Mouse (Mus musculus) embryo, embryonic 10.5 days (tissue): Measurements from ENCODE around the gene Fem1b.
"Not testable (repeated sequence)": the region's sequence is repeated elsewhere in the genome, so short reads cannot be mapped to it uniquely, and the experiment has no call there.

Source experiments
- DNase-seq: peaks from one replicate; pipeline ENCODE4 v3.0.0-alpha.2; 2015; ENCODE audit warnings: low spot score

The Fem1b gene

DNA sequence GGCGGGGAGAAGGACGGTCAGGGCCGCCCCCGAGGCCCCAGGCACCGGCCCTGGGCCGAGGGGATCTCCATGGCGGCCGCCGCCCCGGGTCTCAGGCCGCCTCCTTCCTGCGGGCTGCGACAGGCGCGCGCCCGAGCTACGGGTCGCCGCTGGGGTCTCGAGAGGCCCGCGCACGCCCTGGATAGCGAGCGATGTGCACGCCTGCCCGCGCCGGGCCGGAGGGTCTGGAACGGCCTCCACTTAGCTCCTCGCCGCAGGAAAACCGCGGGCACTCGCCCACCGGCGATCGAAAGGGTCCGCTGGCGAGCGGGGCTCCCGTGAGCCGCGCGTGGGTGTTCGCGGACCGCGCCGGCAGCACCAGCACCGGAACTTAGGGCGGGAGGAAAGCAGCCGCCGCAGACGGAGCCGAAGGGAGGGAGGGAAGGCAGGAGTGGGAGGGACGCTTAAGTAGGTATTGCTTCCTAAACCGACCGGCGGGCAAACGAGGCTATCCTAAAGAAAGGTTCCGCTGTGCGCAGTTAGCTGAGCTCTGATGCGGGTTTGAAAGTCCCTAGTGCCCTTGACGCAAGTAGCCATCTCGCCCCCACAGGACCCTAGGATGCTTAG lies at the start of gene Fem1b:
Gene Fem1b (minus strand): TSS at position 419 of the 606 bp plus-strand sequence.
- DNase-seq = peak; percentile 97

DNA sequence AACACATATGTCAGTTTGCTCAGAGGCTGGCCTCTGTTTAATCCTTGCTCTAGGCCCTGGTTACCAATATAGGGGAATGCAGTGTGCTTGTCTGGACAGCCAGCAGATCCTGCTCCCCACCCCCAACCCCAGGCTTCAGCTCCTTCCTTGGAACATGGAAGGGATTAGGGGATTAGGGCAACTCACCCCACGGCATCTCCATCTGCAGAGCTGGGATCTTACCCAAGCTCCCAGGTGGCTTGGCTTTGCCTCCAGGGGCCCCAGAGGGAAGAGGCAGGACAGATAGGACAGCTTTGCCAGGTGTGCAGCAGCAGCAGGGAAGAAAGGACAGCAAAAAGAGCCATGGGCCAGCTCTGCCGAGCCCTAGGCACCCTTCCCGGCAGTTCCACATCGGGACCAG lies 49.1 kb upstream of the Fem1b start:
- DNase-seq = no peak

DNA sequence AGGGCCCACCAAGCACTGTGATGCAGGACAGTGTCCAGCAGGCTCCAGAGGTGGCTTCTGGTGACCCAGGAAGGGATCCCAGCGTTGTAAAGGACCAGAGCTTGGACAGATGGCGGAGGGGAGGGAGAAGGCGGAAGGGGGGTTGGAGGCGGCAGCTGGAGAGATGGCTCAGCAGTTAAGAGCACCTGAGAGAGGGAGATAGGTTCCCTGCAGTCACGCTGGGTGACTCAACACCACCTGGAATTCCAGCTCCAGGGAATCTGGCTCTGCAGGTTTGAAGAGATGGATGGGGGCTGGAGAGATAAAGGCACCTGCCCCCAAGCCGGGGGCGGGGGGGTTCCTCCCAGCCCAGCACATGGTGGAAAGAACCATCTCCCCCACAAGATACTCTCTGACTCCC lies 48.4 kb upstream of the Fem1b start:
- not testable (repeated sequence) for DNase-seq

DNA sequence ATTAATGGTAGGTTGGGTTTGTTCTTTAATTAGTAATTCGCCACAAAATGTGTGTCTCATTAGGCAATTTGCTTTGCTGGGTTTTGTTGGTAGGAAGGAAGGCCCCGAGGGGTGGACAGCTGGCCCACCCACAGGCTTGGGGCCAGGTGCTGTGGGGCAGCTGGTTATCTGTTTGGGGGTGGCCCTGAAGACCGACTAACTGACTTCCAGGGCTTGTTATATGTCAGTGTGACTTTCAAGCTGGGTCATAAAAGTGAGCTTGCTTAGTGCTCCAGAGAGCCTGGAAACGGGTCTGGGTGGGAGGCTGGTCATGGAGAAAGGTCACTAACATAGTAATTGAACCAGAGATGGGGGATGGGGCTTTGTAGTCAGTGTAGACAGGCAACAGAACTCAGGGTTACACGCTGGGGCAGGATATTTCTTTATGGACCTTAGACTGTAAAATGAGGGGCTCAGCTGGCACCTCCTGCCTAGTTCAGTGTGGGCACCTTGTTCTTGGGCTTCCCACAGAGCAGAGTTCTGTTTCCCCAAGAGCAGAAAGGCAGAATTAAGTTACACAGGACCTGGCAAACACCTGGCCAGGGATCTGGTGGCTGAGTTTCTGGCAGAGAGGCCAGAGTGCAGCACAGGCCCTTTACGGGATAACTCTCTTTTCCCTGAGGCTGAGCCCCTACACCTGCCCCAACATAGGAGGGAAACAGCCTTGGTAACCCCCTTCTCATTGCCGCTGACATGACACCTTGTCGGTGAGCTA lies 46.7 kb upstream of the Fem1b start:
- peak; percentile 51 for DNase-seq

DNA sequence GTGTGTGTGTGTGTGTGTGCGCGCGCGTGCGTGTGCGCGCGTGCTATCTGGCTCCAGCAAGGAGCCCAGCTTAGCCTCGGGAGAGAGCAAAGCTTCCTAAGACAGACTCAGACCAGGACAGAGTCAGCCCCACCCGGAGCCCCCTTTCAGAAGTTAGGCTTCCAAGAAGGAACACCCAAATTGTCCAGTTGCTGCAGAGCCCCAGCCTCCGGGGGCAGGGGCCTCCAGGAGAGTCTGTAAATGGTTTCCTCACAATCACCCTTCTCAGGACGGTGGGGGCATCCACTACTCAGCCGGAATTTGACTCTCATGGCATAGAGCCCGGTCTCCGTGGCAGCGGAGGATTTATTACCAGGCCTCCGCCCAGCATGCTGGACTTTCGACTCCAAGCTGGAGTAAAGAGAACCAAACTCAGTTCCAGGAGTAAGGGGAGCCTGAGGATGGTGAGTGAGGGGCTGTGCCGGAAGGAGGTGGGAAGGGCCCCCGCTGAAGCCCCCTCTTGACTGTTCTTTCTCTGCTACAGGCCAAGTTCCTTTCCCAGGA lies 46.1 kb upstream of the Fem1b start, which contains the start of gene Calml4:
Gene Calml4 (plus strand): TSS at position 362 of the 543 bp plus-strand sequence.
- peak; percentile 65 for DNase-seq

DNA sequence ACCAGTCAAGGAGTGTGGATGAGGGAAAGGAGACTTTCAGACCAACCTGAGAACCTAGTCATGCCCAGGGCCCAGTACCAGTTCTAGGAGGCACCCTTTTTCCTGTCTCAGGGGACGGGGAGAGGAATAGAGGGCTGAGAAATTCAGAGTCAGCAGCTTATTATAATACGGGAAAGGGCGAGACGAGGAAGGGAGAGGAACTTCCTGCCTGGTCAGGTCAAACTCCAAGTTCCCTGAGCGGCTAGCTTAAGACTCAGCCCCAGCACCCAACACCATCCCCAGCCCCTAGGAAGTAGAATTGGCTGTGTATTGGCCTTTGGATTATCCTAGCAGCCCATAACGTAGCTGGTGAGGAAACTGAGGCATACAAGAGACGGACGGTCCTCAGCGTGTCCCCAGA lies 45.5 kb upstream of the Fem1b start:
- no peak for DNase-seq

DNA sequence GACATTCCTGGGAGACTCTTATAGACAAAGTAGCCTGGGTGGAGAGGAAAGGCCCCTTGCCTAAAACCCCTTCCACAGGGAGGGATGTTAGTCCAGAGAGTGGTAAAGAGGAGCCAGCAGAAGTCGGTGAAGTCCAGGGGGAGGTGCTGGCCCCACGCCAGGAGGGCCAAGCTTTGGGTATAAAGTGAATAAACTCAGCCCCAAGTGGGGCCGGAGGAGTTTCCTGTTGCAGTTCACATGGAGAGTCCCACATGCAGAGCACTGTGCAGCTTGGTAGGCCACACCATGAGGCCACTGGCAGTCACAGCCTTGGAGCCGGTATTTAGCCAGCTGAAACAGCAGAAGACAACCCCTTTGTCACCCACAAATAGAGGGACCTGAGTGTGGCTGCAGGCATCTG lies 42.7 kb upstream of the Fem1b start:
- no peak for DNase-seq

DNA sequence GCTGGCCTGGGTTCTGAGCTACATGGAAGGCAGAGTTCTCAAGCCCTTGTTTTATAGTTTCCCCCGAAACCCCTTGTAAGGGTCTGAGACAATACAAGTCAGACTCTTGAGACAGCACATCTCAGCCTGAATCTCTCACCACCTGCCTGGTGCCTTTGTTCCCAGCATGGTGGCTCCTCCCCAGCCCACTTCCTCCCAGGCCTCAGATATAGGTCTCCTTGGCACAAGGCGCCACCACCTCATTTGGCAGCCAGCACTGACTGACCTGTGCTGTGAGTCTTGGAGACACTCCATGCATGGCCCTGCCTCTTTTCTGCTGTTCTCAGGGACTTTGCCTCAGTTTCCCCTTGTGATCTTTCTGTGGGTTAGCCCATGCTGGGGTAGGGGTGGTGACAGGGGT lies 39.8 kb upstream of the Fem1b start:
- DNase-seq = no peak

DNA sequence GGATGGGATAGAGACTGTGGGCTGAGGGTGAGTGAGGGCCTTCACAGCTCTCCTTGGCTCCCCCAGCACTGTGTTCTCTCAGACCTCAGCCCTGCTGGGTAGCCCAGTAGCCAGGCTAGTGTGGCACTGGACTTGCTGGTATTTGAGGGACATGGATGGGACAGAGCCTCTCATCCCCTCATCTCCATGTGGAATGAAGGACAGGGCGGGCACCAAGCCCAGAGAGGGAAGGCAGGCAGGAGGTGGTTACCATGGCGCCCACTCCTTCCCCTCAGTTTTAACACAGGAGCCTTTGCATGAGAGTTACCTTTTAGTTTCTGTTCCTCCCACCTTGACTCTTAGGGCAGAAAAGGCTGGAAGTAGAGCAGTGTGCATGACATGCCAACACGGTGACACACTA lies 36.9 kb upstream of the Fem1b start:
- no peak for DNase-seq

DNA sequence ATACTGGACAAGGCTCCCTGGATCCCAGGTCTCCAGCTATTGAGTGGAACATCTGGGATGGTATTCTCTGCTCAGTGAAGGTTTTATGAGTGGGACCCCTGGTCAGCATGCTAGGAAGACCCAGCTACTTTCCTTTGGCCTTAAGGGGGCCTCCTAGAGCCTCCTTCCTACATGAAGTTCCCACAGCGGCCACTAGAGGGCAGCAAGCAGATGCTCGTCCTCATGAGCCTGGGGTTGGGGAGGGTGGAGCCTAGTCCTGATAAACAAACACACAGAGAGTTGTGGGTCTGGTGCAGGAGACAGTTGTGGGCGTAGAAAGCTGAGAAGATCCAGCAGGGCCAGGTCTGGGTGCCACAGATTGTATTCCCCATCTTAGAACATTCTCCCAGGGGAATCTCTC lies 36.0 kb upstream of the Fem1b start:
- peak; percentile 93 for DNase-seq

DNA sequence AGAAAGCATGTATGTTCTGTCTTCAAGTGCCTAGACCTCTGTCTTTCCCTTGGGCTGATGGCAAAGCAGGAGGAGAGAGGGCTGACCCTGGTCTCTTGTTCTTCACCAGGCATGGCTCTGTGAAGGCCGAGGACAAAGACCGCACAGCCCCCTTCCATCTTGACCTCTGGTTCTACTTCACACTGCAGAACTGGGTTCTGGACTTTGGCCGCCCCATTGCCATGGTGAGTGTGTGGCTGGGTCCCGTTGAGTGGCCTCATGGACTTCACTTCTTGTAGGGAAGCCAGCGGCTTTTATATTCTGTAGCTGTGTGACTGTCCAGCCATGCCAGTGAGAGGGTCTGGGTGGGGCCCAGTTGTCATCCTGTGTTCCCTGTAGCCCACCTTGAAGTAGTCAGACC lies 32.7 kb upstream of the Fem1b start:
- DNase-seq = no peak

DNA sequence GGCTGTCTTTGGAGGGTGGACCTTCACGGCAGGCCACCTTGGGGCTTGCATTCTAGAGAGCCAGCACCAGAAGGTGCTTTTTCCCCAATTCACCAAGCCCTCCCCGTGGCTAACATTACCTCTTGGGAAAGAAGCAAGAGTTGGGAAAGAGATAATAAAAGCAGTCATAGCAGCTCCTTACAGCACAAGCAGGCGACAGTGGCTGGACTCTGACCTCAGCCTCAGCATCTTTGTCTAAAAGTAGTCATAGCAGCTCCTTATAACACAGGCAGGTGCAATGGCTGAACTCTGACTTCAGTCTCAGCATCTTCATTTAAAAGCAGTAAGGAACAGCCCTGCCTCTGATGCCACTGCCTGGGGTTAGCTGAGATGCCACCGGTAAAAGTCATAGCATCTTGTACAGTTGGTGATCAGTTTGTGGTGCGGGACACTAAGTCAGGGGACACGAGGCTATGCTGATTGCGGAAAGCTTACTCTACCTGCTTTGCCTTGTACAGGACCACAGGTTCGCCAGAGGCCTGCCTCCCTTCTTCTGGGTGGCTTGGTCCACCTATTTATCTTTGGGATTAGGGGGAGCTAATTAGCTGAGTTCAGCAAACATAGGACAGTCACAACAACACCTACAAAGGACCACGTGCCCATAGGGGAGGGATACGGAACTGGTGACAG lies 31.8 kb upstream of the Fem1b start:
- no peak for DNase-seq

DNA sequence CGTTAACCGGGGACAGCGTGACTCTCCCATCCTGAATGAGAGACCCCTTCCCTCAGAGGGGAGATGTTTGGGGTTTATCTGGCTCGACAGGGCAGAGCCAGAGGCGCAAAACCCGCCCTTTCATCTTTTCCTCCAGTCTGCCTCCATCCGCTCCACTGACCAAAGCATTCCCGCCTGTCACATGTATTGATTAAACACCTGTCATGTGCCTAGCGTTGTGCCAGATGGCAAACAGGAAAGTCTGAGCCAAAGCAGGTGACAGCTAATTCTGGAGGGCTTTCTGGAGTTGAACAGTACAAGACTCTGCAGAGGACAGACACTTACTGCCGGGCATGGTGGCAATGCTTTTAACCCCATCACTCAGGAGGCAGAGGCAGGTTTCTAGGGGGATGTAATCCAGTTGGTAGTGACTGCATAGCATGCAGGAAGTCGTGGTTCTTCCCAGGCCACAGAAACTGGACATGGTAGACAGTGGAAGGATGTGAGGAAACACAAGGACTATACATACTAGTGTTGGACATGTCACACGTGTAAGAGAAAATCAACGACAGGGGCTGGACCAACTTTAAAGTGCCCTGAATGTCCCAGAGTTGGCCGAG lies 27.5 kb upstream of the Fem1b start:
- DNase-seq = peak; percentile 63

DNA sequence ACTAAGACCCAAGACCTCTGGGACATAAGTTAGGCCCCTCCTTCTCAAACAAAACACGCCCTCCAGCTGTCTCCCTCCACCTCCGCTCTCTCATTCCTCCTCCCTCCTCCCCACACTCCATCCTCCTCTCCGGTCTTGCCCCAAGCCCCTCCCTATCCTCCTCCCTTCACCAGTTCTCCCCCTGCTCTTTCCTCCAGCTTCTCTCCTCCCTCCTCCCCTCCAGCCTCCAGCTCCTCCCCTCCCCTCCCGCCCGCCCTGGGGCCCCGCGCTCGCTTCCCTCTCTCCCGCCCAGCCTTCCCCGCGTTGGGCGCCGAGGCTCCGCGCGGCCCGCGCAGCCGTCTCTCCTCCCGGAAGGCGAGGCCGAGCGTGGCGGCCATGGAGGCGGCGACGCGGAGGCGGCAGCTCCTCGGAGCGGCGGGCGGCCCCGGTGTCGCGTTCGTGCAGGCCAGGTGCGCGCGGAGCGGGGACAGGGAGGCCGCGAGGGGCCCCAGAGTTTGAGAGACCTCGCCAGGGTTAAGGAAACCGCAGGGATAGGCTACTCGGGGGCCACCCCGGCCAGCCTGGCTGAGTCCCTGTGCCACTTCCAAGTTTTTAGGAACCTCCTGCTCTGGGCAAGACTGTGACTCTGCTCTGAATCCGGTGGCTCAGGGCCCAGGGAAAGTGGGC lies 26.9 kb upstream of the Fem1b start, which contains the start of gene Cln6:
Gene Cln6 (plus strand): TSS at position 280 of the 666 bp plus-strand sequence.
- DNase-seq = peak; percentile 91

DNA sequence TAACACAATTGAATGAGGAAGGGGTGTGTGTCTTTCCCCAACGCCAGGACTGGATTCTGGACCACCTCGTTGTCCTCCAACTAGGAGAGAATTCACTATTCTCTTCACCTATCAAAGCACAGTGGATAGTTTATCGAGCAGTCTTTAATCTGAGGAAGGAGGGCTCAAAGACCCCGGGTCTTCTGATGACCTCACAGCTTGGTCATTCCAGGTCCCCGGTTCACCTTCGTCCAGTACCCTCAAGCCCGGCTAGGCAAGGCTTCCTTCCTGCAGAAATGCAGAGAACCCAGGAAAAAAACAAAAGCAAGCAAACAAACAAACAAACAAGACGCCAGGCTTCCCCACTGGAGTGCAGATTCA lies 26.4 kb upstream of the Fem1b start:
- no peak for DNase-seq

DNA sequence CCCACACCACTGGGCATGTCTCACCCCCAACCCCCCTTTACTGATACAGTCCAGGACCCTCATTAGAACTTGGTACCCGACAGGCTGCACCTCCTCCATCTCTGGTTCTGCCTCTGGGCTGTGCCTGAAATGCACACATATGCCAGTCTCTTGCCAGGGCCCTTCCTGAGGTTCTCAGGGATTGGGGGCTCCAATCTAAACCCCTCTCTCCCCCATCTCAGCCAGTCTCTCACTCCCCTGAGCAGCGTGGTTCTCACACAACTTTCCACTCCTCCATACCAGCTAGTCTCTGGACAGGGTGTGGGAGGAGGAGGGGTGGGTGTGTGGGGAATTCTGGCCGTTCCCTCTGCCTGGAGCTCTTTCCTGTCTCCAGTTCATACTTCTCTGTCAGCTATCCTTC lies 25.9 kb upstream of the Fem1b start:
- DNase-seq = no peak

DNA sequence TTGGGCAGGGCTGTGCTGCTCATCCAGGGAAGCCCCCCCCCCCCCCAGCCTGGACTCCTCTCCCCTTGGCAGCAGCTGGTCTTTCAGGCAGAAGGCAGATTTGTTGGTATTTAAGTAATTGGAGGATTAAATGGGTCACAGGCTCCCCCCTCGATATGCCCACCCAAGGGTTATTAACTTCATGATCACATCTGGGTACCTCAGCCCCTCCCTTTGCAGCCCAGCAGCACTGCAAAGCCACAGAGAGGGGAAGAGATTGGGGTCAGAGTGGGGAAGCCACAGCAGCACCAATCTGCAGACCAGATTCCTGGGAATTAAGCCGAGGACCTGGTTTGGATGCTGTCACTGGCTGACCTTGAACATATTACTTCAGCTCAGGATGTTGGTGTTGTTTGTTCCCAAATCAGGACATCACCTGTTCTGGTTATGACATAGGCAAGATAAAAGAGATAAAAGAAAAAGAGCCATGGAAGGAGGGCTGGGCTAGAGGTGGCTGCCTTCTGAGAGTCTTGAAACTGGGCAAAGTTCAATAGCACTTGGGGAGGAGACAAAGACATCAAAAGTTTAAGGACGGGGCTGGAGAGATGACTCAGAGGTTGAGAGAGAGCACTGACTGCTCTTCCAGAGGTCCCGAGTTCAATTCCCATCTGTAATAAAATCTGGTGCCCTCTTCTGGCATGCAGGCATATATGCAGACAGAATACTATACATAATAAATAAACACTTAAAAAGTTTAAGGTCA lies 24.1 kb upstream of the Fem1b start:
- no peak for DNase-seq

DNA sequence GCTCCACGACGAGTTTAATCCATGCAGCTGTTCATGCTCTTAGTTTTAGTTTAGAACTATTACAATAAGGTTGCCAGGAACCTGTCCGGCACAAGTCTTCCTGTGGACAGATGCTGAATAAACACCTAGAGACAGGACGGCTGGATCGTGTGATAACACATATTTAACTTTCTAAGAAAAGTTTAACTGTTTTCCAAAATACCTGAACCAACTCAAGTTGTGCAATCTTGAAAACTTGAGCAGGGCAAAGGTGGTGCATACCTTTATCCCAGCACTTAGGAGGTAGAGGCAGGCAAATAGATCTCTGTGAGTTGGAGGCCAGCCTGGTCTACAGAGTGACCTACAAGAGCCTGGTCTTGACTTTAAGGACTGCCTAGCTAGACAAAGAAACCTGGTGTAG lies 23.2 kb upstream of the Fem1b start:
- no peak for DNase-seq

DNA sequence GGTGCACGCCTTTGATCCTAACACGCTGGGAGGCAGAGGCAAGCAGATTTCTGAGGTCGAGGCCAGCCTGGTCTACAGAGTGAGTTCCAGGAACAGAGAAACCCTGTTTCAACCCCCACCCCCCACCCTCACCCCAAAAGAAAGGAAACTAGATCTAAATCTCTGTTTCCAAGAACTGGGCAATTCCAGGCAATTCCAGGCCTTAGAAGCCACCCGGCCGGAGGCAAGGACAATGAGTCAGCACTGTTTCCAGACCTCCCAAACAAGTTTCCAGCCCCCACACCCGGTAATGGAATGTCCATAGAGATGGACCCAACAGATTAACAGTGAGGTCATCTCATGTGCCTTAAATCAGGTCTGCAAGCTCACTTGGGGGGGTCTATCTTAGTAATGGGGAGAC lies 18.1 kb upstream of the Fem1b start:
- DNase-seq = no peak

DNA sequence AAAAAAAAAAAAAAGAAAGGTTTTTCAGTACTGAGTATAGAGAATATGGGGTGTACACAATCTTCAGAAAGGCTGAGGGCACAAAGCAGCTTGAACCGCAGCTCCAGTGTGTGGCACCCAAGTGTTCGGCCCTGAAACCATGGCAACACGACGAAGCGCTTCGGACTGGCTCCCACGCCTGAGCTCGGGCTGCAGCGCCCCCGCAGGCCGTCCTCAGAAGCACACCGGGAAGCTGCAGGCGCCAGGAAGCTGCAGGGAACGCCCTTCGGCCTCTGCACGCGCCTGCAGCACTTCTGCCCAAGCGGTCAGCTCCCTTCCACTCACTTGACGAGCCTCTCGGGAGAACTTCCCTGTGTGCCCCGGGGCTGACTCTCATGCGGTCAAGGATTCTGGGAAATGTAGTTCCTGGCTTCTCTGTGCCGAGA lies 16.9 kb upstream of the Fem1b start:
- DNase-seq = peak; percentile 98

DNA sequence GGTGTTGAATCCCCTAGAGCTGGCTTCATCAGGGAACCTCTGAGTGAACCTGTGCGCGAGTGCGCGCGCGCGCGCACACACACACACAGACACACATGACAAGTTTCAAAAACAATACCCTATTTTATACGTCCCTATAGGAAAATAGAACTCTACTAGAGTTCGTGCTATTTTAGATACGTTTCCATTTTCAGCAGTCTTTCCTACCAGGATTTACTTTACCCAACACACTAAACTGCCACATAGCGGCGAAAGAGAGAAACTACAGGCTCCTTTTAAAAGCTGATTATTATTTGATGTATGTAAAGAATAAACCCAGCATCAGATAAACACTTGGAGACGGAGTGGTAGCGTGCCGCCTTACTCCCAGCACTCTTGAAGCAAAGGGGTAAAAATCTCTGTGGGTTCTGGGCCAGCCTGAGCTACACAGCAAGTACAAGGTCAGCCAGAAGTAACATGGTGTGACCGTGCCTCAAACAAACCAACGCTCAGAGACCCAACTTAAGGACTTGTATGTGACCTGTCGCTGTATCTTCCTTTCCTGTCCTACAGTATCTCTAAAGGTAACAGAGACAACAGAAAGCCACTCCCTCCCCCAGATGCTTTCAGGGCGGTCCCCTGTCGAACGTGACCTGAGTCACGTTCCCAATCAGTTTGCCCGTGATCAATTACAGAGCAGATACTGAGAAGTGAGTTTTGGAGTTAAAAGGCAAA lies 16.4 kb upstream of the Fem1b start:
- peak; percentile 80 for DNase-seq
